Mouse (Mus musculus) megakaryocyte-erythroid progenitor cell, adult 5-6 weeks (primary cell): Measurements from ENCODE around the gene Rtkn2. TPM values are rescaled to one million over a fixed set of nuclear protein-coding genes. Genes with fewer than 3 reads are reported as not detected.

ENCODE experiments used
- ATAC-seq: replicated peaks from 2 replicates; pipeline ENCODE4 v1.8.0; 2016; ENCODE audit warnings: mild to moderate bottlenecking, inconsistent platforms; ENCODE audit not compliant: severe bottlenecking, poor library complexity, low FRiP score, low TSS enrichment
- total RNA-seq, 2 experiments: library from RNA; stranded (forward) in 1 of 2; stranded (reverse) in 1 of 2; fragments of 200-1000, 215-1000 nt in 1 of 2; fragments of >200 nt in 1 of 2; fragmentation: Nextera tagmentation in 1 of 2; gene quantifications; 2 replicates each; pipeline ENCODE4 v1.2.3; 2014 to 2017

The Rtkn2 gene
- total RNA-seq, 2 experiments from 2014 or later = 1.6 TPM; not detected in 1

GRCm38 (mm10) chr10:67984271-67984943, 5.0 kb downstream of the Rtkn2 start:
- ATAC-seq = peak; percentile 78

- no peak for ATAC-seq
Measured at GRCm38 (mm10) chr10:67985100-67985499, 5.7 kb downstream of the Rtkn2 start.

- no peak for ATAC-seq
Measured at GRCm38 (mm10) chr10:67995356-67995755, 16.0 kb downstream of the Rtkn2 start.

- ATAC-seq = no peak
Measured at GRCm38 (mm10) chr10:67996171-67996570, 16.8 kb downstream of the Rtkn2 start.

GRCm38 (mm10) chr10:67998116-67998635, 18.8 kb downstream of the Rtkn2 start:
- ATAC-seq = peak; percentile 85

- ATAC-seq = no peak
Measured at GRCm38 (mm10) chr10:67999170-67999569, 19.8 kb downstream of the Rtkn2 start.

- ATAC-seq = no peak
Measured at GRCm38 (mm10) chr10:68001456-68001855, 22.1 kb downstream of the Rtkn2 start.

GRCm38 (mm10) chr10:68003651-68004422, 24.5 kb downstream of the Rtkn2 start:
- ATAC-seq = no peak

GRCm38 (mm10) chr10:68005404-68005803, 26.0 kb downstream of the Rtkn2 start:
- no peak for ATAC-seq

- ATAC-seq = no peak
Measured at GRCm38 (mm10) chr10:68006491-68006890, 27.1 kb downstream of the Rtkn2 start.

GRCm38 (mm10) chr10:68007103-68007502, 27.7 kb downstream of the Rtkn2 start:
- ATAC-seq = no peak

- no peak for ATAC-seq
Measured at GRCm38 (mm10) chr10:68008198-68008955, 29.0 kb downstream of the Rtkn2 start.

GRCm38 (mm10) chr10:68009301-68009700, 29.9 kb downstream of the Rtkn2 start:
- no peak for ATAC-seq

- ATAC-seq = no peak
Measured at GRCm38 (mm10) chr10:68009867-68010266, 30.5 kb downstream of the Rtkn2 start.

- peak; percentile 76; the same call in 1 of the 2 replicates for ATAC-seq
Measured at GRCm38 (mm10) chr10:68013137-68013536, 33.8 kb downstream of the Rtkn2 start.

GRCm38 (mm10) chr10:68020755-68021154, 41.4 kb downstream of the Rtkn2 start:
- no peak for ATAC-seq

GRCm38 (mm10) chr10:68025660-68026059, 46.3 kb downstream of the Rtkn2 start:
- ATAC-seq = no peak

- ATAC-seq = no peak
Measured at GRCm38 (mm10) chr10:68028327-68029080, 49.1 kb downstream of the Rtkn2 start.

- ATAC-seq = no peak
Measured at GRCm38 (mm10) chr10:68029081-68029626, 49.8 kb downstream of the Rtkn2 start.
